Mouse (Mus musculus) forebrain, embryonic 15.5 days (tissue): ENCODE data around the gene Bbc3. TPM values are rescaled to one million over a fixed set of nuclear protein-coding genes. Genes with fewer than 3 reads are reported as not detected.

Experiments
- ATAC-seq: fragments of 200-750 bp; cut with Nextera tagmentation; replicated peaks from 2 replicates; pipeline ENCODE4 v1.8.0; 2017; ENCODE audit warnings: mild to moderate bottlenecking, moderate TSS enrichment, moderate library complexity
- H3K27ac ChIP-seq: fragments of 300-500 bp; sonication (generic); replicated peaks from 2 replicates; pipeline ENCODE4 v1.5.1; 2015; ENCODE audit warnings: mild to moderate bottlenecking, inconsistent platforms
- H3K27me3 ChIP-seq: fragments of 300-500 bp; sonication (generic); 2 replicates; pipeline ENCODE4 v1.6.1; 2015; ENCODE audit warnings: inconsistent platforms
- H3K36me3 ChIP-seq: fragments of 300-500 bp; sonication (generic); 2 replicates; pipeline ENCODE4 v1.6.1; 2015; ENCODE audit warnings: mild to moderate bottlenecking, inconsistent platforms
- H3K4me1 ChIP-seq: fragments of 300-500 bp; sonication (generic); 2 replicates; pipeline ENCODE4 v1.6.1; 2015; ENCODE audit warnings: inconsistent platforms
- H3K4me2 ChIP-seq: fragments of 300-500 bp; sonication (generic); replicated peaks from 2 replicates; pipeline ENCODE4 v1.6.1; 2015; ENCODE audit warnings: mild to moderate bottlenecking, inconsistent platforms
- H3K4me3 ChIP-seq: fragments of 300-500 bp; sonication (generic); 2 replicates; pipeline ENCODE4 v1.5.1; 2015; ENCODE audit warnings: mild to moderate bottlenecking, inconsistent platforms
- H3K9ac ChIP-seq: fragments of 300-500 bp; sonication (generic); replicated peaks from 2 replicates; pipeline ENCODE4 v1.6.1; 2015; ENCODE audit warnings: mild to moderate bottlenecking, inconsistent platforms
- H3K9me3 ChIP-seq: fragments of 300-500 bp; sonication (generic); 2 replicates; pipeline ENCODE4 v1.6.1; 2016; ENCODE audit warnings: inconsistent platforms
- WGBS: fragments of 180-500 bp; shearing (Covaris S2); methylation state at CpG from one replicate; pipeline ENCODE4 v1.1.7; 2015; ENCODE audit warnings: mixed read lengths; 5-methylcytosine and 5-hydroxymethylcytosine counted together
- polyA plus RNA-seq: library from polyadenylated mRNA; unstranded; fragments of >200 nt; fragmentation: Nextera tagmentation; extraction: Ambion mirVana; gene quantifications from 2 replicates; pipeline ENCODE4 v1.2.1, GENCODE M21; 2015

Gene Bbc3
- polyA plus RNA-seq, 1 experiment from 2014 or later, result 18.5 TPM

- Histone ChIP-seq H3K4me2 (no peak overlapping the region), H3K36me3 (peaks cover 41% of the 10 kb centered on the region), H3K9me3 (no peaks in the 10 kb centered on the region), H3K4me3 (no peak overlapping the region), H3K27ac (no peak overlapping the region), H3K4me1 (peaks cover 24% of the 10 kb centered on the region), H3K27me3 (no peaks in the 10 kb centered on the region), H3K9ac (no peak overlapping the region)
- no peak for ATAC-seq
- 86% methylated on average over 10 of the region's 10 CpGs for WGBS
These were observed 33.0 kb upstream of the Bbc3 start for GRCm38 (mm10) chr7:16274922-16275890.

- Histone ChIP-seq H3K9me3 (no peaks in the 10 kb centered on the region), H3K9ac (no peak overlapping the region), H3K36me3 (peaks cover 63% of the 10 kb centered on the region), H3K27me3 (no peaks in the 10 kb centered on the region), H3K4me1 (peaks cover 7% of the 10 kb centered on the region), H3K4me3 (no peak overlapping the region), H3K4me2 (no peak overlapping the region), H3K27ac (no peak overlapping the region)
- 87% methylated on average over 11 of the region's 11 CpGs for WGBS
- no peak for ATAC-seq
These were observed 27.5 kb upstream of the Bbc3 start for GRCm38 (mm10) chr7:16280721-16281120.

GRCm38 (mm10) chr7:16282334-16282733, 25.9 kb upstream of the Bbc3 start:
- Histone ChIP-seq H3K9me3 (no peaks in the 10 kb centered on the region), H3K36me3 (peaks cover 48% of the 10 kb centered on the region), H3K27ac (no peak overlapping the region), H3K9ac (no peak overlapping the region), H3K4me3 (no peak overlapping the region), H3K27me3 (no peaks in the 10 kb centered on the region), H3K4me2 (no peak overlapping the region), H3K4me1 (peaks cover 13% of the 10 kb centered on the region)
- 96% methylated on average over 13 of the region's 13 CpGs for WGBS
- no peak for ATAC-seq

- no peak overlapping the region for H3K27ac ChIP-seq
- no peak overlapping the region for H3K4me3 ChIP-seq
- H3K4me2 ChIP-seq, result no peak overlapping the region
- peaks cover 31% of the 10 kb centered on the region for H3K36me3 ChIP-seq
- 90% methylated on average over 8 of the region's 8 CpGs for WGBS
- no peak overlapping the region for H3K9ac ChIP-seq
- ATAC-seq, result no peak
- H3K9me3 ChIP-seq, result no peaks in the 10 kb centered on the region
- H3K27me3 ChIP-seq, result no peaks in the 10 kb centered on the region
- H3K4me1 ChIP-seq, result peaks cover 13% of the 10 kb centered on the region
These were observed 24.2 kb upstream of the Bbc3 start for GRCm38 (mm10) chr7:16284001-16284400.

- ATAC-seq, result no peak
- Histone ChIP-seq H3K36me3 (peaks cover 28% of the 10 kb centered on the region), H3K27me3 (no peaks in the 10 kb centered on the region), H3K4me2 (no peak overlapping the region), H3K27ac (no peak overlapping the region), H3K4me1 (peaks cover 13% of the 10 kb centered on the region), H3K9me3 (no peaks in the 10 kb centered on the region), H3K4me3 (0 out of 2 replicates have a peak overlapping the region, but pooled peaks have one; percentile 69), H3K9ac (no peak overlapping the region)
- 83% methylated on average over 9 of the region's 9 CpGs for WGBS
These were observed 23.3 kb upstream of the Bbc3 start for GRCm38 (mm10) chr7:16284904-16285303.

GRCm38 (mm10) chr7:16285450-16286025, 22.7 kb upstream of the Bbc3 start:
- Histone ChIP-seq H3K4me2 (peak overlapping the region; percentile 54), H3K9me3 (no peaks in the 10 kb centered on the region), H3K27me3 (no peaks in the 10 kb centered on the region), H3K36me3 (peaks cover 26% of the 10 kb centered on the region), H3K27ac (peak overlapping the region; percentile 94; the same call in 1 of the 2 replicates), H3K4me3 (peak overlapping the region; percentile 69), H3K4me1 (peaks cover 13% of the 10 kb centered on the region), H3K9ac (no peak overlapping the region)
- WGBS, result 2% methylated on average over 14 of the region's 14 CpGs
- peak; percentile 56 for ATAC-seq

GRCm38 (mm10) chr7:16286026-16286961, 21.9 kb upstream of the Bbc3 start, which contains the start of gene Ccdc9:
Ccdc9 (minus strand) TSS chr7:16286795.
- Histone ChIP-seq H3K4me2 (peak within 1 kb of the TSS; percentile 54), H3K27me3 (no peaks in the 10 kb centered on the region), H3K36me3 (peaks cover 24% of the 10 kb centered on the region), H3K9ac (peak within 1 kb of the TSS; percentile 59), H3K4me1 (peaks cover 13% of the 10 kb centered on the region), H3K27ac (peak within 1 kb of the TSS; percentile 94), H3K4me3 (peak within 1 kb of the TSS; percentile 69), H3K9me3 (no peaks in the 10 kb centered on the region)
- WGBS, result 1% methylated on average over 69 of the region's 70 CpGs
- ATAC-seq, result peak; percentile 96

GRCm38 (mm10) chr7:16287016-16287415, 21.2 kb upstream of the Bbc3 start:
- peak overlapping the region; percentile 59 for H3K9ac ChIP-seq
- no peaks in the 10 kb centered on the region for H3K9me3 ChIP-seq
- peaks cover 17% of the 10 kb centered on the region for H3K36me3 ChIP-seq
- H3K27ac ChIP-seq, result peak overlapping the region; percentile 94
- H3K4me2 ChIP-seq, result peak overlapping the region; percentile 54
- ATAC-seq, result no peak
- WGBS, result 79% methylated on average over 2 of the region's 2 CpGs
- H3K27me3 ChIP-seq, result no peaks in the 10 kb centered on the region
- peaks cover 13% of the 10 kb centered on the region for H3K4me1 ChIP-seq
- peak overlapping the region; percentile 69 for H3K4me3 ChIP-seq

- no peak overlapping the region for H3K4me3 ChIP-seq
- peaks cover 9% of the 10 kb centered on the region; the same call in 1 of the 2 replicates for H3K36me3 ChIP-seq
- ATAC-seq, result no peak
- peaks cover 13% of the 10 kb centered on the region for H3K4me1 ChIP-seq
- H3K9me3 ChIP-seq, result no peaks in the 10 kb centered on the region
- H3K27me3 ChIP-seq, result no peaks in the 10 kb centered on the region
- H3K27ac ChIP-seq, result no peak overlapping the region
- no peak overlapping the region for H3K9ac ChIP-seq
- 89% methylated on average over 1 of the region's 1 CpGs for WGBS
- no peak overlapping the region for H3K4me2 ChIP-seq
These were observed 20.4 kb upstream of the Bbc3 start for GRCm38 (mm10) chr7:16287791-16288190.

GRCm38 (mm10) chr7:16294346-16294745, 13.8 kb upstream of the Bbc3 start:
- Histone ChIP-seq H3K27ac (peak overlapping the region; percentile 88), H3K4me2 (peak overlapping the region; percentile 96), H3K9me3 (no peaks in the 10 kb centered on the region), H3K27me3 (no peaks in the 10 kb centered on the region), H3K4me3 (no peak overlapping the region), H3K36me3 (no peaks in the 10 kb centered on the region), H3K9ac (no peak overlapping the region), H3K4me1 (peaks cover 31% of the 10 kb centered on the region)
- ATAC-seq, result no peak
- WGBS, result 29% methylated on average over 4 of the region's 4 CpGs

GRCm38 (mm10) chr7:16294837-16295236, 13.4 kb upstream of the Bbc3 start:
- Histone ChIP-seq H3K9ac (peak overlapping the region; percentile 54), H3K27me3 (no peaks in the 10 kb centered on the region), H3K27ac (peak overlapping the region; percentile 88), H3K4me2 (peak overlapping the region; percentile 96), H3K4me3 (peak overlapping the region; percentile 55), H3K4me1 (peaks cover 33% of the 10 kb centered on the region), H3K9me3 (no peaks in the 10 kb centered on the region), H3K36me3 (no peaks in the 10 kb centered on the region)
- 0% methylated on average over 23 of the region's 23 CpGs for WGBS
- ATAC-seq, result peak; percentile 62
